Mouse (Mus musculus): ENCODE results near the gene Gm6583.

DNA sequence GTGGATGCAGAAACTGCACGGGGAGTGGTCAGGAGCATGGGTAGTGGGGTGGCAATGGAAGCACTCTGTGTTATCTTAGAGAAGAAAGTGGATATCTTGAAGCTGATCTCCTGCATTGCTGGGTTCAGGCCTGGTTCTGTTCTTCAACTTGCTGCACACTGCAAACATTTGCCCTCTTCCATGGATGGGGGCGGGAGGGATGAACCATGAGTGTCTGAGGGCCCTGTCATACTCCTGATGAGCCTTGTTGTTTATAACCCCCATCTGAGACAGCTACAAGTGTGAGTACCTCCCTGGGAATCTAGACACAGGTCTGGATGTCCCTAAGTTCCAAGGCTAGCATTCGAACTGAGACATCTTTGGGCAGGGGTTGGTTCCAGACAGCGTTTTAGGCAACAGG is 34.5 kb downstream of the Gm6583 start:
- TF ChIP-seq POLR2A (IDR thresholded peaks at IDR 0.05; ENCODE audit: low read depth, low read length) (no peak), CTCF (IDR thresholded peaks at IDR 0.05; ENCODE audit: borderline replicate concordance, insufficient read depth, low read length) (no peak)

Data from embryonic fibroblast, embryonic 13.5 days (primary cell).